Mouse (Mus musculus) splenic B cell, adult 2 months (primary cell): ENCODE measurements at regions not wholly inside any gene's neighbourhood (a gene's known extent, or its start where the extent isn't known, plus 50 kb on each side); places are given as distances from the start of the nearest gene placed in this dataset.
A peak's percentile ranks its signal among the peaks of the same experiment; 100 is the strongest.

ENCODE experiments used
- DNase-seq: peaks from one replicate; pipeline ENCODE4 v3.0.0-alpha.2; 2011; ENCODE audit warnings: low read depth, low spot score
- H3K27me3 ChIP-seq: 2 replicates; pipeline ENCODE4 v1.6.1; 2012; ENCODE audit warnings: mild to moderate bottlenecking, low read length, moderate library complexity, mixed read lengths; ENCODE audit not compliant: control insufficient read depth, poor library complexity, insufficient read depth, severe bottlenecking
- H3K36me3 ChIP-seq: 2 replicates; pipeline ENCODE4 v1.6.1; 2012; ENCODE audit warnings: mild to moderate bottlenecking, low read length, moderate library complexity, mixed read lengths; ENCODE audit not compliant: control insufficient read depth, poor library complexity, insufficient read depth, severe bottlenecking

DNA sequence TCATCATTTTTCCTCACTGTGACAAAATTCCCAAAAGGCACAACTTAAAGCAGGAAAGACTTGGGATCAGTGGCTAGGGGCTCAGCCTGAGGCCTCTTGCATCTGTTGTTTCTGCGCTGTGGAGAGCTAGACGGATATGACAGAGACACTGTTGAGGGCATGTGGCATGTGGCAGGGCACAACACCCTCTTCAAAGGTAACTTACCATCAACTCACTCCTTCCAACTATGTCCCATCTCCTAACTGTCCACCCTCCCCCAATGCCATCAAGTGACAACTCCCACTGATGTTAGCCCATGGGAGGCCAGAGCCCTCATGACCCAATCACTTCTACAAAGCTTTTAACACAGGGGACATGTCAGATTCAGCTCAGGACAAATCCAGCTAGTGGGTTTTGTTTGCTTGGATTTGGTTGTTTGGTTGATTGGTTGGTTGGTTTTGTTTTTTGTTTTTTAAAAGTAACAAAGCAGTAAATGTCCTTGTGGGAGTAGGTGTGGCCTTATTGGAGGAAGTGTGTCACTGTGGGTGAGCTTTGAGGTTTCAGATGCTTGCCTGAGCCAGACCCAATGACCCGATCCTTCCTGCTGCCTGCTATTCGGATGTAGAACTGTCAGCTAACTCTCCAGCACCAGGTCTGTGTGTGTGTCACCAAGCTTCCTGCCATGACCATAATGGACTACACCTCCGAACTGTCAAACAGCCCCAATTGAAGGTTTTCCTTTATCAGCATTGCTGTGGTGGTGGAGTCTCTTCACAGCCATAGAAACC, 53.2 kb upstream of the Lef1 start:
- Histone ChIP-seq H3K36me3 (no peaks in the 10 kb centered on the region), H3K27me3 (no peaks in the 10 kb centered on the region)
- peak; percentile 88 for DNase-seq

DNA sequence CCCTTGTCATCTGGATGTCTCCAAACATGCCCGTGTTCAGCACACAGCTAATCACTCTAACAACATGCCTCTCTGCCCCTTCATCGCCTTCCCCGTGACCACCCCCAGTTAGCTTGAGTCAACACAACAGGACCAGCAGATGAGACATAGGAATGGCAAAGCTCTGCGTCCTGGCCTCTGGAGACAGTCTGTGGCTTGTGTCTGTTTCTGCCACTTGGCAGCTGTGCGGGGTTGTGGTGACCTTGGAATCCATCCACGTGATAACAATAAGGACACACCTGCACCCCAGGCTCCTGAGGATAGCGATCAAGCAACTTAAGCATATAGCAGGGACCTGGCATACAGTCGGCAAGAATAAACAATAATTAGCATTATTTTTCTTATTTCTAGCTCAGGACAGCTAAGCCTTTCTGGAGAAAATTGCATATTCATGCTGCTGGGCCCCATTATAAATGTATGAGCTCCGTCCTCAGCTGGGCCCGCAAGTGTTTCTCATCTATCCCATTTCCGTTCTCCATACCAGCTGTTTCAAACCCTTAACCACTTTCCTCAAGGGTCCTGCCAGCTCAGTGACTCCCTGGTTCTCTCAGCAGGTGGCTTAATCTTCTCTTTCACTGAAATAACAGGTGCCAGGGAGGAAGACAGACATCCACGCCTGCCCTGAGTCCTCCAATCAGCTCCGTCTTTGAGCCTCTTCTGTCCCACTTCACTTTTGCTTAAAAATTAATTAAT, 55.9 kb upstream of the Lef1 start:
- Histone ChIP-seq H3K36me3 (no peaks in the 10 kb centered on the region), H3K27me3 (no peaks in the 10 kb centered on the region)

DNA sequence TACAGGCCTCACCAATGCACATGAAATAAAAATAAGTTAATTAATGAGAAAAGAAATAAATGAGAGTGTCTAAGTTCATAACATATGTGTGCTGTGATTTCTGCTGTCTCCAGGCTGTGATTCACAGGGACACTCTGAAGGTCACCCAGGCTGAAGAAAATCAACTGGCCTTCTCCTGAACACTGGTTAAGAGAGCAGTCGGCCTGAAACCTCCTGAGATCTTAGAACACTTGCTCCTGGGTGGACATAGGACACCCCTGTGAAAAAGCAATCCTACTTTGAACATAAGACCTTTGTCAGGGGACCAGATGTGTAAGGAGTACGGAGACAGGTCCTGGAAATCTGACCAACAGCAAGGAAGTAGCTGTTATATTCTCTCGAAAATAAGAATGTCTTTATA, 62.6 kb upstream of the Lef1 start:
- no peak for DNase-seq
- Histone ChIP-seq H3K36me3 (no peaks in the 10 kb centered on the region), H3K27me3 (no peaks in the 10 kb centered on the region)

More for the DNA sequence above, 55.9 kb upstream of the Lef1 start:
- no peak for DNase-seq

DNA sequence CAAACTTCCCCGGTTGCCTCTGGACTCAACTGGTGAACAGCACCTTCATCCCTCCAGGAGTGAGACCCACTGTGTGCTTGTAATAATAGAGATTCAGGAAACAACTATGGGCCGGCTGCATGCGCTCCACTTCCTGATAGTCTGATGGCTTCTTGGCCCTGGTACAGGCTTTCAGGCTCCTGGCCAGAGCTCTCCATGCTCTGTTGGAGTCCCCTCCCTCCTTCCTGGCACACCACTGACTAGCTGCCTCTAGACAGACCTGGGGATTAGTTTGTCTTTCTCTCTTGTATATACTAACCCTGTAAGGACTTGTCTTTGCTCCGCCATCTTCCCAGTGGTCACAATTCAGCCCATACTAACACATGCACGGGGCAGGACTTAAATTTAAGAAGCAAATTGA, 63.9 kb upstream of the Lef1 start:
- DNase-seq = no peak
- no peaks in the 10 kb centered on the region for H3K27me3 ChIP-seq
- H3K36me3 ChIP-seq = no peaks in the 10 kb centered on the region

DNA sequence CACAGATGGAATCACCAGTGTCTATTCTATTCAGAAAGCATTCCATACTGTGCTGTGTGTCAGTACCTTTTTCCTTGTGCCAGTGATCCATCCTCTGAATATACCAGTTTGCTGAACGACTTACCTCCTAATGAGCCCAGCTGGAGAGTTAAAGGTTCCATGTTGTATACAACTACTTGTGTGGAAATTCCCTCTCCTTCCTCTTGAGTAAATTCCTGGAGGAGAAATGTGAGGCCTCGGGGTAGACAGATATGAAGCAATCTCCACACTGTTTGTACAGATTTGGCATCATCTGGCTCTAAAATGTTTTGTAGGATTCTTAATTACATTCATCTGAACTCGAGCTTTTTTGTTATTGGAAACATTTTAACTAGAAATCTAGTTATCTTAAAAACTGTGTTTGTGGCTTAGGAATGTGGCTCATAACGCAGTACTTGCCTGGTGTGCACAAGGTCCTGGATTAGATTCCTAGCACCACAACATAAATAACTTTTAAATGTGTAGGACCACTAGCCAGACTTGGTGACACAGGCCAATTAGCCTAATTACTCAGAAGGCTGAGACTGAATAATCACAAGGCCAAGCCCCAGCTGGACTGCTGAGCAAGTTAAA, 70.0 kb upstream of the Lef1 start:
- no peak for DNase-seq

DNA sequence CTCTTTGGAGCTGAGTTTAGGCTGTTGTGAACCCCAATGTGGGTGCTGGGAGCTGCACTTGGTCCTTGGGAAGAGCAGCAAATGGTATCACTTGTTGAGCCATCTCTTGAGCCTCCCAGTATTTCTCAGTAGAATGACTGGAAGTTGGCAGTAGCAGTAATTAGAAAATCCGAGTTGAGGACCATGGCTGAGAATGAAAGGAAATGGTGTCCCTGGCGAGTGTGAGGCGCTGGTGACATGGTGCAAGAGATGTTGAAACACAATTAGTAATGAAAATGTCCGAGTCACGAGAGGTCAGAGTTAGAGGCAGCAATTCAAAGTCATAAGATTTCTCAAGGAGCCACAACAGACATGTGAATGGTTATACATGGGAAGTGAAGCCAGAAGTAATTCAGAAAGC, 73.2 kb upstream of the Lef1 start:
- no peaks in the 10 kb centered on the region for H3K36me3 ChIP-seq
- no peak for DNase-seq
- no peaks in the 10 kb centered on the region for H3K27me3 ChIP-seq

More for the DNA sequence above, 70.0 kb upstream of the Lef1 start:
- Histone ChIP-seq H3K36me3 (no peaks in the 10 kb centered on the region), H3K27me3 (no peaks in the 10 kb centered on the region)

DNA sequence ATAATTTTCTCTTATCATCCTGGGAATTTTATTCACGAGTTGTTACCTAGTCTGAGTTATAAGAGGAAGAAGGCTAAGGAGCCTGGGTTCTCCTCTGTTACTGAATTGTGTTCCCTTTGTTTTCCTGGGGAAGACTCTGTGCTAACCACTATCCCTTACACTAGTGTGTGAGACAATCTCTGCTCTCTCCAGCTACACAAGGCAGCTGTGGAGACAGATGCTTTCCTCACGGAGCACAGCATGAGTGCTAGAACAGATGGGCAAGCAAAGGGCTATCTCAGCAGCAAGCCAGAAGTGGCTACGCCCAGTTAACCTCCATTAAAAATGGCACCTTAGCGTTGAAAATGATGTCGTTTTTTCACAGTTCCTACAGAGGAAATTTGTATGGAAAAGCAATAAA, 75.5 kb upstream of the Lef1 start:
- DNase-seq = no peak
- H3K27me3 ChIP-seq = no peaks in the 10 kb centered on the region; the same call in 1 of the 2 replicates
- no peaks in the 10 kb centered on the region for H3K36me3 ChIP-seq

DNA sequence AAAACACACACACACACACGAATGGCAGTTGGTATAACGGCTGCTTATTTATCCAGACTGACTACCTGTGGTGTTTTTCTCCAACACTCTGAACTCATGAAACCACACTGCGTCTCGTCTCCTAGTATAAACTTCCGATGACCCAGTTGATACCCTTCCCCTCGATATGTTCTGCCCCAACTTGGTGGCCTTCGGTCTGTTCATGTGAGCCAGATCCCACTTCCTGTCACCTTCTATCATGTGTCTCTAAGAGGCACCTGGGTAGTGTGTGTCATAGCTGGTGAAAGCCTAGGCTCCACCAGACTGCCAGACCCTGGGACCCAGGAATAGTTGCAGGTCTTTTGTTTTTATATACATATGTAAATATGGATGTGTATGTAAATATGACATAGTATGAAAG, 83.9 kb upstream of the Lef1 start:
- DNase-seq = no peak
- H3K36me3 ChIP-seq = no peaks in the 10 kb centered on the region
- no peaks in the 10 kb centered on the region; the same call in 1 of the 2 replicates for H3K27me3 ChIP-seq

DNA sequence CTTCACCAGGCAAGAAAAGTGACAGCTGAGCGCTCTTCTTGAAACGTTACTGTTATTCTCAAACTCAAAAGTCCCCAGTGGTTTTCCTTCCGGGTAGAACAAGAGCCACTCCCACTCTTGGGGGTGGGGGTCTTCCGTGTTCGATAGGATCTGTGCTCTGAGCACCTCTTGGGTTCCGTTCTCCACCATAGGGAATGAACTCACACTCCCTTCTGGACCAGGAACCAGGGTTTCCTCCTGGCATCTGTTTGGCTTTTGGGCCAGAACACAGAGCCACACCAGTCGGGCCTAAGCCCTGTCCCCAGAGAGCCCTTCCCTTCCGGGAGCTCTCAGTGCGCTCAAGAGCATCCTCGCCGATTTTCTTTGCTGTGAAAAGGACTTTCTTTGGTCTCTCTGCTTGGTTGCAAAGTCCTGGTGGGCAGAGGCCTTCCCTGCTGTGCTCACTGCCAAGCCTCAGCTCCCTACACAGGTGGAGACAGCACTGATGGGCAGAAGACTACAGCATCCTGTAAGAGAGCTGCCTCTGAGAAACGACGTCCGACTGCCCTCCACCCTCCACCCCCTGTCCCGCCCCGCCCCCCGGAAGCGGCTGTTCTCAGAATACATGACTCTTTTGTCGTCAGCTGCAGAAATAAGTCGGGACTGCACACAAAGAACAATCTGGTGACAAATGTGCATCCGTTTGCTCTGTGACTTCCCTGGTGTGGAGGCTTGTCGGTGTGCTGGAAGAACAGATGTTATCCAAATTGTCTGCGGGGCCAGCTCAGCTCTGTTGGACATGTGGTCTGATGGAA, 90.9 kb upstream of the Lef1 start:
- Histone ChIP-seq H3K27me3 (no peaks in the 10 kb centered on the region), H3K36me3 (no peaks in the 10 kb centered on the region)
- DNase-seq = peak; percentile 86

DNA sequence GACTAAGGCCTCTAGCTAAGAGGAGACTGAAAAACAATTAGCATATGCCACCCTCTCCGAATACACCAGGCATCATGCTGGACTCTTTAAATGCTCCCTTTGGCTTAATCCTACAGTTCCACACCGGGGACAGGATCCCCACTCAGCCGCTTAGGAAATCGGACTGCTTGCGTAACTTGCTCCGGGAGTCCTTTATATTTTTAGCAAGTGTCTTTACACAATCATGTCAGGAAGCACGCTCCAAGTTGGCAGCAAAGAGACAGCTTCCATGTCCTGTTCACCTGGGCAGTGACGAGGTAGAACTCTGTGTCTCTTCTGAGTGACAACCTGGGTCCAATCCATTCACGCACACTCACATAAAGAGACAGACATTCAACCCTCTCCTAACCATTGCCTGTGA, 92.4 kb upstream of the Lef1 start:
- no peaks in the 10 kb centered on the region for H3K36me3 ChIP-seq
- no peaks in the 10 kb centered on the region for H3K27me3 ChIP-seq
- DNase-seq = no peak

DNA sequence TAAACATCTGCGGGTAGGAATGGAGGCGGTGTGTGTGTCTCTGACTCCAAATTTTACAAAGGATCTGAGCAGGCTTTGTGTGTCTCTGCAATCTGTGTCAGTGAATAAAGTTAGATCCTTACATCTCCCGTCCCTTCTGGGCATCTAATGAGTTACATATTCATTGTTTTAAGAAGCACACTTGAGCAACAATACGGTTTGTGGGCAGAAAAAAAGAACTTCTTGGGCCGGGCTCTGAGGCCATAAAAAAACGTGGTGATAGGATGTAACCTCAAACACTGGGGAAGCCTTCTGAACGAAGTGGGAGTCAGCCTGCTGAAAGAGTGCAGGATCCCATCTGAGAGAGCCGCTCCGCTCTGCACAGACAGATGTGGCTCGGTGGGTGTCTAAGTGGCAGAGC, 94.2 kb upstream of the Lef1 start:
- no peak for DNase-seq

DNA sequence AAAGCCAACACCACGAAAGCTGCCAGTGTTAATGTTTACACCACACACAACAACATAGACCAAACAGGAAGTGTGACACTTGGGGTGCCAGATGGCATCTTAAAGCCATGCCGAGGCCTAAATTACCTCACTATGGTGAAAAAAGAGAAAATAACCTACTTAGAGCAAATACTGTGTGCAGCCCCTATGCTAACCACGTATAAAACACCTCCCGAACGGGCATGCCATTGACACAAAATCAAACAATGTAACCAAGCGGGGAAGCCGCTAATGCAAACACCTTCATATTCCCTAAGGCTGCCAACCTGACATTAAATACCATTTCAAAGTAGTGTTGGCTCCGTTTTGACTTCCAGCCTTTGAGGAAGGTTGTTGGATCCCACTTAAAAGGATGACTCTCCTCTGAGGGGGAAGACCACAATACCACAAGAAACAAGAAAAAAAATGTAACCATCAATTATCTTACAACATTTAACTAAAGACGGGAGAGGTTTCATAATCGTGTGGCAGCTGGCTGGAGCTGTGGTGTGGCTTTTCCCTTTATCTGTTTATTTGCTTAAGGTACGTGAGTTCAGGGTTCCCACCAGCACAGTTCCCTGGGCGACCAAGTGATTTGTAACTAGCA, 96.1 kb upstream of the Lef1 start:
- Histone ChIP-seq H3K27me3 (no peaks in the 10 kb centered on the region; the same call in 1 of the 2 replicates), H3K36me3 (no peaks in the 10 kb centered on the region)
- DNase-seq = peak; percentile 11

More for the DNA sequence above, 94.2 kb upstream of the Lef1 start:
- H3K27me3 ChIP-seq = no peaks in the 10 kb centered on the region; the same call in 1 of the 2 replicates
- no peaks in the 10 kb centered on the region for H3K36me3 ChIP-seq

DNA sequence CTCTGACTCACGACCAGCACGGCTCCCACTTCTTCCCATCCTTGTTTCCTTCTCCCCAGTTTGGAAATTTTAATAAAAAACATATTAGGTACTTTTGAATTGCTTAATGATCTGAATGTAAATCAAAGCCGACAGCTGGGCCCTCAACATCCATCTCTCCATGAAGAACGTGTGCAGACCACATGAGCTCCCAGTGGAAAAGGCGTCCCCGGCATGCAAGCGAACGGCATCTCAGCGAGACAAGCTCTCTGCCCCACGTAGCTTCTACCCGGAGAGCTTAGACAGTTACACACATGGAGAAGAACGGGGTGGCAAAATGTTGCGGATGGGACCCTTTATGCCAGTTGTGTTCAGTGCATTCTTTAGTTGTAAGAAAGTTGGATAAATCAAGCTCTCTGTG, 109.6 kb upstream of the Lef1 start:
- Histone ChIP-seq H3K36me3 (no peaks in the 10 kb centered on the region), H3K27me3 (no peaks in the 10 kb centered on the region)
- no peak for DNase-seq

DNA sequence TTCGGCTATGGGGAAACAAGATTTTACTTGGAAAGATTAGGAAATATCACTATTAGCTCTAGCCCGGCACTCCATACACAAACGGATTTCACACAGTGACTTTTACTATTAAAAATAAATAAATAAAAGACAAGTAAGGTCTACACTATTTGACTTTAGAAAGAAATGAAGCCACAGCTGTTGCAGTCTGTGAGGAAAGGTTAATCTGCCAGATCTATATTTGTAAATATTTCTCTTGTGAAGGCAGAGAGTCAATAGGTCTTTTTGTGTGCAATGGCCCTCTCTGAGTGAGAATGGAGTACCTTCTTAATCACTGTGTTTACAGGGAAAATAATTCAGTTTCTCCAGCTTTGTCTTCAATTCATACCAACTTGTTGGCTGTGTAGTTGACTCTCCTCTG, 110.0 kb upstream of the Lef1 start:
- DNase-seq = no peak
- Histone ChIP-seq H3K36me3 (no peaks in the 10 kb centered on the region), H3K27me3 (no peaks in the 10 kb centered on the region)
